Mouse (Mus musculus): ENCODE results near the gene Cebpb. TPM values are rescaled to one million over a fixed set of nuclear protein-coding genes. Genes with fewer than 3 reads are reported as not detected.

The Cebpb gene
- total and polyA plus RNA-seq, 3 experiments: 9.9 to 10.7 TPM; not detected in 1

DNA sequence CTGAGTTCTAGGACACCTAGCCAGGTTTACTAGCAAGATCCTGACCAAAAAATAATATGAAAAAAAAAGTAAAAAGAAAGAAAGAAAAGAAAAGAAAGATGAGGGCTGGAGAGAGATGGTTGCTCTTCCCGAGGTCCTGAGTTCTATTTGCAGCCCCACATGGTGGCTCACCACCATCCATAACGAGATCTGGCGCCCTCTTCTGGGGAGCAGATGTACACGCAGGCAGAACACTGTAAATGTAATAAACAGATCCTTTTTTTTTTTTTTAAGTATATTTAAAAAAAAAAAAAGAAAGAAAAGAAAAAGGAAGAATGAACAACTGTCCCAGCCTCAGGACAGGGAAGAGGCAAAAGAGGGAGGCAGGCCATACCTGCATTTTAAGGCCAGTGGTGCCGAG lies 10.1 kb upstream of the Cebpb start:
- Histone ChIP-seq H3K9me3 (replicated peaks; ENCODE audit: insufficient read depth, low read length) (no peaks in the 10 kb centered on the region), H3K27me3 (ENCODE audit: control insufficient read depth in 1 of 2, insufficient read depth in 2 of 2, low read length in 2 of 2) (no peaks in the 10 kb centered on the region), H3K27ac (ENCODE audit: control insufficient read depth, low read depth, low read length) (no peak overlapping the region), H3K4me1 (ENCODE audit: control insufficient read depth in 1 of 2, insufficient read depth in 2 of 2, low read length in 2 of 2) (peaks cover 0 to 13% of the 10 kb centered on the region in 2 experiments; a peak in 1 of 4 replicates), H3K9ac (ENCODE audit: control insufficient read depth, low read depth, low read length, poor library complexity, severe bottlenecking) (no peak overlapping the region), H3K36me3 (ENCODE audit: control insufficient read depth in 1 of 2, insufficient read depth in 2 of 2, low read length in 2 of 2) (peaks cover 0 to 2% of the 10 kb centered on the region in 2 experiments; a peak in 1 of 4 replicates), H3K4me3 (ENCODE audit: control insufficient read depth in 1 of 2, insufficient read depth in 1 of 2, low read depth in 2 of 2, low read length in 2 of 2) (no peak overlapping the region), H3K79me2 (ENCODE audit: control insufficient read depth, insufficient read depth, low read length, poor library complexity) (no peaks in the 10 kb centered on the region)
- TF ChIP-seq MYC (IDR thresholded peaks at IDR 0.05; ENCODE audit: low read depth, low read length): peak; percentile 75; the same call in 1 of the 2 replicates
- TF ChIP-seq ZKSCAN1 (IDR thresholded peaks at IDR 0.05; ENCODE audit: low read depth, low read length): no peak
- TF ChIP-seq MXI1 (IDR thresholded peaks at IDR 0.05; ENCODE audit: low read depth, low read length): no peak
- no peak for TF ChIP-seq ETS1 (IDR thresholded peaks at IDR 0.05; ENCODE audit: low read depth, low read length)
- peak; percentile 59 for TF ChIP-seq SMC3 (IDR thresholded peaks at IDR 0.05; ENCODE audit: low read depth, low read length)
- TF ChIP-seq RAD21 (IDR thresholded peaks at IDR 0.05; ENCODE audit: low read depth, low read length): peak; percentile 56
- no peak for TF ChIP-seq EP300 (IDR thresholded peaks at IDR 0.05; ENCODE audit: low read depth in 1 of 2, low read length in 2 of 2)
- TF ChIP-seq MAFK (IDR thresholded peaks at IDR 0.05; ENCODE audit: borderline replicate concordance, low read depth, low read length): no peak
- peak; percentile 63 to 85 (median 75) for TF ChIP-seq CTCF (IDR thresholded peaks at IDR 0.05 in 2 of 3, conservative IDR thresholded peaks at IDR 0.05 in 1 of 3; ENCODE audit: control insufficient read depth in 1 of 3, insufficient read depth in 1 of 3, low read depth in 2 of 3, low read length in 3 of 3, poor library complexity in 1 of 3, severe bottlenecking in 1 of 3)
- no peak for TF ChIP-seq SIN3A (IDR thresholded peaks at IDR 0.05; ENCODE audit: low read length)
- TF ChIP-seq KAT2A (conservative IDR thresholded peaks at IDR 0.05; ENCODE audit: low read depth, low read length): no peak
- TF ChIP-seq GABPA (IDR thresholded peaks at IDR 0.05; ENCODE audit: low read depth, low read length): no peak
- no peak for TF ChIP-seq USF2 (IDR thresholded peaks at IDR 0.05; ENCODE audit: borderline replicate concordance in 1 of 2, insufficient read depth in 1 of 2, low read depth in 1 of 2, low read length in 2 of 2)
- peak; percentile 95 for TF ChIP-seq ZNF384 (IDR thresholded peaks at IDR 0.05; ENCODE audit: low read depth, low read length)
- peak; percentile 43; the same call in 1 of the 2 replicates for TF ChIP-seq ZC3H11A (IDR thresholded peaks at IDR 0.05; ENCODE audit: low read depth, low read length)
- TF ChIP-seq USF1 (IDR thresholded peaks at IDR 0.05; ENCODE audit: low read depth, low read length): no peak
- peak; percentile 74 for DNase-seq (ENCODE audit: low read depth, low spot score)

DNA sequence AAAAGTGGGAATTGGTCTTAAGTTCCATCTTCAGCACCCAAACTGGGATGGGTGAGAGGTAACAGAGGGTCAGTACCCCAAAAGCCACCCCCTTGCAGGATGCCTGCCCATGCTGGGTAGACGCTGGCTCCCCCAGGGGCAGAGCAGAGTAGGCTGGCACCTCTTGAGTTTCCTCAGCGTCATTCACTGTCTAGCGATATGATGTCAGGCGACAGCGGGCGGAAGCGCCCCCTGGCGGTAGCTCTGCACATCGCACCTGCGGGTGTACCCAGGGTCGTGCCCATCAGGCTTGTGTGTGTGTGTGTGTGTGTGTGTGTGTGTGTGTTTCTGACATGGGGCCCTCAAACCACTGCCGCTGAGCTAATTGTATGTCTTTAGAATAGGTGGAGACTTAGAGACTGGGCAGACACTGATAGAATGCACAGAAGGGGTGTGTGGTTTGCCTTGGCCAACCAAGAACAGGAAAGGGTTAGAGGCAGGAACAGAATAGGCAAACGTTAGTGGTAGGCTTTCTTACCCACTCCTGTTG lies 8.7 kb upstream of the Cebpb start:
- Histone ChIP-seq H3K4me1 (ENCODE audit: control insufficient read depth in 1 of 2, insufficient read depth in 2 of 2, low read length in 2 of 2) (peaks cover 0 to 13% of the 10 kb centered on the region in 2 experiments; a peak in 1 of 4 replicates), H3K27me3 (ENCODE audit: control insufficient read depth in 1 of 2, insufficient read depth in 2 of 2, low read length in 2 of 2) (no peaks in the 10 kb centered on the region), H3K4me3 (ENCODE audit: control insufficient read depth in 1 of 2, insufficient read depth in 1 of 2, low read depth in 2 of 2, low read length in 2 of 2) (no peak overlapping the region), H3K9ac (ENCODE audit: control insufficient read depth, low read depth, low read length, poor library complexity, severe bottlenecking) (no peak overlapping the region), H3K36me3 (ENCODE audit: control insufficient read depth in 1 of 2, insufficient read depth in 2 of 2, low read length in 2 of 2) (peaks cover 0 to 2% of the 10 kb centered on the region in 2 experiments; a peak in 1 of 4 replicates), H3K79me2 (ENCODE audit: control insufficient read depth, insufficient read depth, low read length, poor library complexity) (no peaks in the 10 kb centered on the region), H3K27ac (ENCODE audit: control insufficient read depth, low read depth, low read length) (no peak overlapping the region), H3K9me3 (replicated peaks; ENCODE audit: insufficient read depth, low read length) (no peaks in the 10 kb centered on the region)
- peak; percentile 87 for DNase-seq (ENCODE audit: low read depth, low spot score)
- peak; percentile 63 for TF ChIP-seq ZNF384 (IDR thresholded peaks at IDR 0.05; ENCODE audit: low read depth, low read length)
- TF ChIP-seq KAT2A (conservative IDR thresholded peaks at IDR 0.05; ENCODE audit: low read depth, low read length): no peak
- TF ChIP-seq ELF1 (IDR thresholded peaks at IDR 0.05; ENCODE audit: low read depth, low read length): no peak
- no peak for TF ChIP-seq POLR2AphosphoS5 (IDR thresholded peaks at IDR 0.05; ENCODE audit: borderline replicate concordance, low read depth, low read length)
- TF ChIP-seq ZC3H11A (IDR thresholded peaks at IDR 0.05; ENCODE audit: low read depth, low read length): peak; percentile 44; the same call in 1 of the 2 replicates
- 0 out of 2 replicates have a peak, but pooled peaks have one; percentile 42 for TF ChIP-seq MYC (IDR thresholded peaks at IDR 0.05; ENCODE audit: low read depth, low read length)
- TF ChIP-seq TAL1 (IDR thresholded peaks at IDR 0.05; ENCODE audit: low read length): no peak
- no peak for TF ChIP-seq JUND (IDR thresholded peaks at IDR 0.05; ENCODE audit: low read depth, low read length)
- TF ChIP-seq POLR2AphosphoS2 (IDR thresholded peaks at IDR 0.05; ENCODE audit: low read length): no peak
- no peak for TF ChIP-seq ETS1 (IDR thresholded peaks at IDR 0.05; ENCODE audit: low read depth, low read length)
- no peak for TF ChIP-seq MAZ (IDR thresholded peaks at IDR 0.05; ENCODE audit: low read depth, low read length)
- TF ChIP-seq SMC3 (IDR thresholded peaks at IDR 0.05; ENCODE audit: low read depth, low read length): peak; percentile 78
- peak; percentile 94 to 97 (median 94) for TF ChIP-seq CTCF (IDR thresholded peaks at IDR 0.05 in 2 of 3, conservative IDR thresholded peaks at IDR 0.05 in 1 of 3; ENCODE audit: control insufficient read depth in 1 of 3, insufficient read depth in 1 of 3, low read depth in 2 of 3, low read length in 3 of 3, poor library complexity in 1 of 3, severe bottlenecking in 1 of 3)
- TF ChIP-seq ZKSCAN1 (IDR thresholded peaks at IDR 0.05; ENCODE audit: low read depth, low read length): no peak
- TF ChIP-seq RAD21 (IDR thresholded peaks at IDR 0.05; ENCODE audit: low read depth, low read length): peak; percentile 57
- TF ChIP-seq GATA1 (IDR thresholded peaks at IDR 0.05; ENCODE audit: low read depth, low read length): no peak
- TF ChIP-seq EP300 (IDR thresholded peaks at IDR 0.05; ENCODE audit: low read depth in 1 of 2, low read length in 2 of 2): no peak
- TF ChIP-seq TCF12 (IDR thresholded peaks at IDR 0.05; ENCODE audit: low read depth, low read length): no peak
- peak; percentile 24; the same call in 1 of the 2 replicates for TF ChIP-seq HCFC1 (IDR thresholded peaks at IDR 0.05; ENCODE audit: low read depth, low read length)
- TF ChIP-seq TBP (IDR thresholded peaks at IDR 0.05; ENCODE audit: low read depth, low read length): no peak
- TF ChIP-seq MEF2A (IDR thresholded peaks at IDR 0.05; ENCODE audit: extremely low read depth, insufficient replicate concordance, low read depth, low read length, poor library complexity, severe bottlenecking): no peak
- no peak for TF ChIP-seq NELFE (IDR thresholded peaks at IDR 0.05; ENCODE audit: low read depth, low read length)

Data from MEL (cell line).